Mouse (Mus musculus) layer of hippocampus, adult 2 months (tissue): ENCODE data around the gene Iqgap1. TPM values are rescaled to one million over a fixed set of nuclear protein-coding genes. Genes with fewer than 3 reads are reported as not detected.

Experiments used
- DNase-seq, 2 experiments: peaks; one replicate each; pipeline ENCODE4 v3.0.0; 2022; ENCODE audit warnings: low spot score in 2 of 2
- H3K27ac ChIP-seq: fragments of 200-600 bp; 2 replicates; pipeline ENCODE4 v1.8.1; 2022
- H3K4me3 ChIP-seq: fragments of 200-600 bp; 2 replicates; pipeline ENCODE4 v1.8.1; 2022; ENCODE audit warnings: mild to moderate bottlenecking
- CTCF ChIP-seq: fragments of 200-600 bp; conservative IDR thresholded peaks from 2 replicates; pipeline ENCODE4 v1.8.1; 2022; ENCODE audit warnings: antibody characterized with exemption, mild to moderate bottlenecking, moderate library complexity
- total RNA-seq, 2 experiments: library from RNA; stranded (reverse); gene quantifications; 2 replicates each; pipeline ENCODE4 v1.2.3; 2021

Iqgap1 gene
- total RNA-seq, 2 experiments from 2014 or later = 19.4 to 21.6 TPM

- Histone ChIP-seq H3K27ac (no peak overlapping the region), H3K4me3 (no peak overlapping the region)
- no peak for TF ChIP-seq CTCF
- DNase-seq = no peak
These were observed 89.6 kb downstream of the Iqgap1 start for GRCm38 (mm10) chr7:80736199-80736598.

GRCm38 (mm10) chr7:80732986-80733385 is 92.8 kb downstream of the Iqgap1 start:
- Histone ChIP-seq H3K4me3 (no peak overlapping the region), H3K27ac (no peak overlapping the region)
- TF ChIP-seq CTCF = no peak
- DNase-seq = no peak

DNA sequence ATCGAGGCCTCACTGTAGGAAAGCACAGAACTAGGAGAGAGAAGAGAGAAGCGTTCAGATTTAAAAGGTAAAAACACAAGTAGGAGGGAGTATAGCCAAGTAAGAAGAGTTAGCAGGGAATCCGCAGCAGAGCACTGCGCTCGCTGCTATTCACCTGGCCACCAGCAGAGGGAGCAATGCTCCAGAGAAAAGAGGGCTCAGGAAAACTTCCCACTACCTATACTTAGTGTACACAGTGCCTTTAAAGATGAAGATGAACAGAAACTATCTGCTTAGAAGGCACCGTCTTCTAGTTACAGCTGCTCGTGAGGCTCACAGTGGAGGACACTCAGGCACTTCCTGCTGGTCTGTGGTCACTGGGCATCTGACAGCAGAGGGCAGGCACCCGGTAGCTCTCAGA is 96.1 kb downstream of the Iqgap1 start:
- Histone ChIP-seq H3K4me3 (no peak overlapping the region), H3K27ac (no peak overlapping the region)
- peak; percentile 65 to 87 for DNase-seq
- TF ChIP-seq CTCF = peak; percentile 100

DNA sequence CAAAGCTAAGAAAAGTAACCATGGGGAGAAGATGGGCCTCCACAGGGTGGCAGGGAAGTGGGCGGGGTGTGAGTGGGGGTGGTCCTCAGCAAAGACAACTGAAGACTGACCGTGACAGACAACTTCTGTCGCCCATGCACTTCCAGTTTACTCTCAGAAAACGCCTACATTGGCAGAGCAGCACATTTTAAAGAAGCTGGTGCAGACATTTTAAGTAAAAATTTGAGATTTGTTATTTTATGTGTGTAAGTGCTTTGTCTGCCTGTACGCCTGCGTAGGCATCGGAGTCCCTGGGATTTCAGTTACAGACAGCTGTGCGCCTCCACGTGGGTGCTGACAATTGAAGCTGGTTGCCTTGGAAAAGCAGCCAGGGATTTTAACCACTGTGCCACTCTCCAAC is 104.7 kb downstream of the Iqgap1 start:
- Histone ChIP-seq H3K27ac (peak overlapping the region; percentile 19; the same call in 1 of the 2 replicates), H3K4me3 (no peak overlapping the region)
- DNase-seq = peak; percentile 29 to 72
- TF ChIP-seq CTCF = no peak

- DNase-seq = no peak
- Histone ChIP-seq H3K27ac (no peak overlapping the region), H3K4me3 (no peak overlapping the region)
- no peak for TF ChIP-seq CTCF
These were observed 106.2 kb downstream of the Iqgap1 start for GRCm38 (mm10) chr7:80719582-80719981.

DNA sequence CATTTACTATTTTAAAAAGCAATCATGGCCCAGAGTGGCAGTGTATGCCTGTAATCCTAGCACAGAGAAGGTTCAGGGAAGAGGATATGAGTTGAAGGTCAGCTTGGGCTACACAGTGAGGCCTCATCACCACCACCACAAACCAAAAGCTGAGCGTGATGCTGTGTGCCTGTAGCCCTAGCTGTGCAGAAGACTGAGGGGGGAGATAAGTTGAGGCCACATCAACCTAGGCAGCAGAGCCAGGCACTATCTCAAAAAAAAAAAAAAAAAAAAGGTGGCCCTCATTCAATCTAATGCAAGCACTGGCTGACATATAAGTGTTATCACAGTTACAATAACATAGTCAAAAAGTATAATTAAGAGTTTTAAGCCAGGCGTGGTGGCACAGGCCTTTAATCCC is 106.7 kb downstream of the Iqgap1 start:
- H3K27ac ChIP-seq = no peak overlapping the region
- DNase-seq = no peak
- H3K4me3 ChIP-seq = no peak overlapping the region
- no peak for TF ChIP-seq CTCF

- DNase-seq = no peak
- Histone ChIP-seq H3K27ac (no peak overlapping the region), H3K4me3 (no peak overlapping the region)
- no peak for TF ChIP-seq CTCF
These were observed 107.3 kb downstream of the Iqgap1 start for GRCm38 (mm10) chr7:80718471-80718870.

DNA sequence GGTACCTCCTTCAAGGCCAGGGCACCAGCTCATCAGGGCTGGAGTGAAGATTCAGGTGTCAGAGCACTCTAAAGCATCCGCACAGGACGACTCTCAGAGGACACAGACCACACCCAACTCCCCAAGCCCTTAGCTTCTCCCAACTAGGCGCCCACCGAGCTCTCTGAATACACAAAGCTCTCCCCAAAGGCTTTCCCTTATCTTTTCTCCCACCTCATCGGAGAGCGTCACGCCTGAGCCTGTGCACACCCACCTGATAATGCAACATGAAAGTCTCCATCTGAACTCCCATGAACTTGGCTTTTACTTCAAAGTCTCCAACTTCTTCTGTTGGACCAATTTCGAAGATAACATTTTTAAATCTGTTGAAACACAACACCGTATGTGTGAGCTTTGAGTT is 109.0 kb downstream of the Iqgap1 start:
- DNase-seq = no peak
- no peak for TF ChIP-seq CTCF
- Histone ChIP-seq H3K4me3 (no peak overlapping the region), H3K27ac (no peak overlapping the region)

- no peak overlapping the region for H3K27ac ChIP-seq
- no peak for TF ChIP-seq CTCF
- H3K4me3 ChIP-seq = no peak overlapping the region
- DNase-seq = peak in 1 of 2 experiments; percentile 44
These were observed 110.5 kb downstream of the Iqgap1 start for GRCm38 (mm10) chr7:80715306-80715705.

DNA sequence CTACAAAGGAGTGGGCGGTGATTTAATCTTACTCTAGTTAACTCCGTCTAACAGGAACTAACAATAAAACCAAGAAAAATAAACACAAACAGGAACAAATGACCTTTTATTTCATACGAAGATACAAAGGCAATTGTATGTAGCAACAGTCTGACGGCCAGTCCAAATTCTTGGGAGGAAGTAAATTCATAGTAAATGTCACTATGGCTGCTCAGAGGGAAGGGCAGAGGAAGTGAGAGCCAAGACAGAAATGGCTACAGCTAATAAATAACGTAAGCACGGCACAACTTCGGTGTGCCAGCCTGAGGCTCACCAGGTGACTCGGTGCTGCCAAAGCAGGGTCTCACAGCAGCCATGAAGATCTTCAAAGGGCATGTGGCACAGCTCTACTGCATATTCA is 114.3 kb downstream of the Iqgap1 start:
- Histone ChIP-seq H3K27ac (no peak overlapping the region), H3K4me3 (no peak overlapping the region)
- TF ChIP-seq CTCF = no peak
- DNase-seq = no peak

DNA sequence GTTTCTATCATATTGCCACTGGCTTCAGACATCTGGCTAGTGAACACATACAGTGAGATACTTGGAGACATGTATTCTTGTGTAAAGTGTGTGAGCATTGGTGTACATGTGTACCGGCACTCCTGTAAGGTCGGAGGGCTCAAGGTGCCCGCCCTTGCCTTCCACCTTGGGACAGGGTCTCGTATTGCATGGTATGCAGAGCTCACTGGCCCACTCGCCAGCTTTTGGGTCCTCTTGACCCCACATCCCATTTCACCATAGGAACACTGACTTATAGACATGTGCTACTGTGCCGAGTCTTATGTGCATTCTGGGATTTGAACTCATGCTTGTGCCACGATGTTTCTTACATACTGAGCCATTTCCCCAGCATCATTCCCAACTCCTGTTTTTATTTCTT is 115.4 kb downstream of the Iqgap1 start:
- no peak overlapping the region for H3K4me3 ChIP-seq
- TF ChIP-seq CTCF = no peak
- no peak for DNase-seq
- no peak overlapping the region for H3K27ac ChIP-seq

- H3K27ac ChIP-seq = no peak overlapping the region
- DNase-seq = no peak
- TF ChIP-seq CTCF = no peak
- H3K4me3 ChIP-seq = no peak overlapping the region
These were observed 121.7 kb downstream of the Iqgap1 start for GRCm38 (mm10) chr7:80704066-80704465.

- Histone ChIP-seq H3K4me3 (no peak overlapping the region), H3K27ac (no peak overlapping the region)
- DNase-seq = no peak
- TF ChIP-seq CTCF = peak; percentile 20
These were observed 123.3 kb downstream of the Iqgap1 start for GRCm38 (mm10) chr7:80702510-80702909.

DNA sequence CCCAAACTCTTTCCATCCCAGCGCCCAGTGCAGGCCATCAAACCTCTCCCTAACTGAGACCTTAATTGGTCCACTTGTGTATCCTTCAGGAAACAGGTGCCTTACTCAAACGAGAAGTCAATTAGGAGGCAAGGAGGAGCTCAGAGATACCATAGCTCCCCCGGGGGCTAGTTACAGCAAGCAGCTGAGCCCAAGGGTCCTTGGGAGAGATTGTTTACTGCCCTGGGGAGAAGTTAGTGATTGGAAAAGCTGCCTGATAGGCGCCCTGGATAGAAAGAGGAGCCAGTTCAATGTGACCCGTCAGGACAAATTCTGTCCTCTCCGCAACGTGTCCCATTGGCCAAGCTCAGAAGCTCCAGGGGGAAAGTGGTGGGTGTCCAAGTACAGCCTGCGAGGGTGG is 126.1 kb downstream of the Iqgap1 start:
- no peak for DNase-seq
- Histone ChIP-seq H3K4me3 (no peak overlapping the region), H3K27ac (no peak overlapping the region)
- no peak for TF ChIP-seq CTCF

DNA sequence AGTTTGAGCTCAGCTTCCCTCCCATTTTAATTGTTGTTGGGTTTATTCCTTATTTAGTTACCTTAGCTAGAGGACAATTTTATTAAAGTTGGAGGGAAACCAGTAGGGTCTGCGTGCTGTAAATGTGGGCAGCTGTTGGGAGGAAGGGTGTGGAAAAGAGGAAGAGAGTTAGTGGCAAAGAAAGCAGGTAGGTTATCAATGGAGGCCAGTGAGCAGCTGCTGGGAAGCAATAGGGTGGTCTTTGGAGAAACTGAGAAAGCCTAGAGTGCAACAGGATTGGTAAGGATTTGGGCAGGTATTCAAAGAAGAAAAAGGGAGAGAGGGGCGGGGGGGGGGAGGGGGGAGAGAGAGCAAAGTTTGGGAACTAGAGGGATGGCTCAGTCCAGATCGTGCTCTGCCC is 126.8 kb downstream of the Iqgap1 start:
- no peak for DNase-seq
- H3K4me3 ChIP-seq = no peak overlapping the region
- TF ChIP-seq CTCF = no peak
- no peak overlapping the region for H3K27ac ChIP-seq
